Mouse (Mus musculus) kidney, postnatal 25 days (tissue): ENCODE measurements around the gene Fbxo2.
"Not testable (repeated sequence)": the region's sequence is repeated elsewhere in the genome, so short reads cannot be mapped to it uniquely, and the experiment has no call there.

Experiments
- DNase-seq, 2 experiments: peaks; one replicate each; pipeline ENCODE4 v3.0.0; 2021; ENCODE audit warnings: mixed read lengths in 2 of 2

Gene Fbxo2

DNA sequence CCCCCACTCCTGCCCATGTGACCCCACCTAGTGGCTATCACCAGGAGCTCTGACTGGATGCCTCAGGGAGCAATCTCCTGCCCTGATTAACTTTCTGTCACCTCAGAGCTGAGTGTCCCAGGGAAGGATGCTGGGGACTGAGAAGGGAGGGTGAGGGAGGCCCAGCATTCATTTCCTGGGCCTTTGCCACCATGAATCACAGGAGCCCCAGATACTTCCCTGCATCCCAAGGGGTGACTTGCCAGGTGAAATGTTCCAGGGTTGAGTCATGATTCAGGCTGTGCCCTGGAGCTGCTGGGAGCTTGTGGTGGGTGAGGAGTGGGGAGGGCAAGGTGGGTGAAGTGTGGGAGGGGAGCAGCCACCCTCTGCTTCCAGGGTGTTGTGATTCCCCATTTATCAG, 17.3 kb downstream of the Fbxo2 start:
- no peak for DNase-seq

DNA sequence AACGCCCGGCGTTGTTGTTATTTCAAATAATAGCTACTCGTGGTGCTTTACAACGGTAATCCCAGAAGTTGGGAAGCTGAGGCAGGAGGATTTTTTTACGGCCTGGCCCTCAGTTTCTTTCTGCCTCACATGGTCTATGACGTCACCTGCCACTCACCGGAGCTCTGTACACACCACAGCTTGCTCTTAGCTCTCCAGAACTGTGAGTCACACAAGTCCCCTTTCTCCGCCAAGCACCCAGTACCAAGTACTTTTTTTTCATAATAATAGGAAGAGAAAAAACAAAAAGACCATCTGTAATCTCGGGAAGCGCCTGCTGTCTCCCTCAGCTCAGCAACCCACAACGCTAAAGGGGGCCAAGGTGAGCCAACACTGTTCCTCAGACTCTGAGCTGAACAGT, 21.1 kb downstream of the Fbxo2 start:
- no peak for DNase-seq

GRCm38 (mm10) chr4:148182363-148182762, 21.9 kb downstream of the Fbxo2 start:
- no peak for DNase-seq

DNA sequence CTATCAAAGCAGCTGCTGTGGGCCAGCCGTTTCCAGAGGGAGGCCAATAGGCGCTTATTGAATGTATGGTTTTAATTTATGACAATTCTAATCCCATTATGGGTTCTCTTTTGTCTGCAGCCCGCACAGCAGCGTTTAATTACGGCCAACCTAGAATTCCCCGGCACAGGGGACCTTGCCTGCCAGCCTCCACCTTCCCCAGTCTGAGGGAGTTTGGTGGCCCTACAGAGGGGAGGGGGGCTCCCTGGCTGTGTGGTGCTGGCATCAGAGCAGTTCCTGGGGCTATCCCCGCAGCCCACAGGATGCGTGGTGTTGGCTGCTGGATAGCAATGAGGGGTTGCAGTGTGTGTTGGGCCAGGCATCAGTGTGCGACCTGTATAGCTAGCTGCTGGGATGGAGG, 24.1 kb downstream of the Fbxo2 start:
- DNase-seq, result no peak

- no peak for DNase-seq
These were observed 25.4 kb downstream of the Fbxo2 start for GRCm38 (mm10) chr4:148185819-148186218.

GRCm38 (mm10) chr4:148188767-148189166, 28.3 kb downstream of the Fbxo2 start:
- not testable (repeated sequence) for DNase-seq

- DNase-seq, result no peak
These were observed 32.4 kb downstream of the Fbxo2 start for GRCm38 (mm10) chr4:148192707-148193245.

DNA sequence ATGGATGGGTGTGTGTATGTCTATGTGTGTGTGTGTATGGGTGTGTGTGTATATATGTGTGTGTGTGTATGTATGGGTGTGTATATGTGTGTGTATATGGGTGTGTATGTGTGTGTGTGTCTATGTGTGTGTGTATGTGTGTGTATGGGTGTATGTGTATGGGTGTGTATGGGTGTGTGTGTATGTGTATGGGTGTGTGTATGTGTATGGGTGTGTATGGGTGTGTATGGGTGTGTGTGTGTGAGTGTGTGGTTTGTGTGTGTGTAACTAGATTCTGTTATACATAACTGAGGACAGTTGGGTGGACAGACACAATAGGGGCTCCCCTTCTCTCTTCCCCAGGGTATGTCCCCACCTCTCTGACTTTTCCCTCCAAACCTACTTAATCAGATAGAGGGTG, 34.0 kb downstream of the Fbxo2 start:
- DNase-seq, result no peak

DNA sequence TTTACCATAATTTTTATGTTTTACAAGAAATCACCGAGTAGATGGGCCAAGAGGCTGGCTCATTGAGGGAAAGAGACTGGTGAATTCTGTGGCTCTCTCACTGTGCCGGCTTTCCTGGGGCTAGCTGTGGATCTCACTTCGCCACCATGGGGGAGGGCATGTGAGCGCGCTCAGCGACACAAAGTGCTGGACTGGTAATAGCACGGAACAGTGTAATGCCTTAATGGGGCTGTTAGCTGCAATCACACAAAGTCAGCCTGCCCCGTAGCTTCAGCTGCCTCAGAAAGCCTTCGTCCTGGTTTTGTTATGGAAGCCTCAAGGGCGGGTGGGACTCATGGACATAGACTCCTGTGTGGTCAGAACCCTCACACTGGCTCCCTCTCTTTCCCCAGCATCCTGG, 38.3 kb downstream of the Fbxo2 start:
- DNase-seq, result no peak

DNA sequence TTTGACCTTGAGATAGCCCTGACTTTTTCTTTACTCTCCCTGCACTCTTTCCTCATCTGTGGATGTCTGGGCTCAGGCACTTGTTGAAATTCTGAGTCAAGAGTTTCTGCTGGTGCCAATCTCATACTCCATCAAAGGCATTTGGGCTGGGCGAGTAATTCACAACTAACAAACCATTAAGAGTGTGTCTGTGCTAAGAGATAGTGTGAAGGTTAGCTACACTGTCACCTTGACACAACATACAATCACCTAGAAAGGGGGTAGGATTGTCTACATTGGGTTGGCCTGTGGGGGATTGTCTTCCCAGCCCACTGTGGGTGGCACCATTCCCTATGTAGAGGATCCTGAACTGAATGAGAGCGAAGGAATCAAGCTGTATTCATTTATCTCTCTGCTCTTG, 43.1 kb downstream of the Fbxo2 start:
- no peak for DNase-seq

DNA sequence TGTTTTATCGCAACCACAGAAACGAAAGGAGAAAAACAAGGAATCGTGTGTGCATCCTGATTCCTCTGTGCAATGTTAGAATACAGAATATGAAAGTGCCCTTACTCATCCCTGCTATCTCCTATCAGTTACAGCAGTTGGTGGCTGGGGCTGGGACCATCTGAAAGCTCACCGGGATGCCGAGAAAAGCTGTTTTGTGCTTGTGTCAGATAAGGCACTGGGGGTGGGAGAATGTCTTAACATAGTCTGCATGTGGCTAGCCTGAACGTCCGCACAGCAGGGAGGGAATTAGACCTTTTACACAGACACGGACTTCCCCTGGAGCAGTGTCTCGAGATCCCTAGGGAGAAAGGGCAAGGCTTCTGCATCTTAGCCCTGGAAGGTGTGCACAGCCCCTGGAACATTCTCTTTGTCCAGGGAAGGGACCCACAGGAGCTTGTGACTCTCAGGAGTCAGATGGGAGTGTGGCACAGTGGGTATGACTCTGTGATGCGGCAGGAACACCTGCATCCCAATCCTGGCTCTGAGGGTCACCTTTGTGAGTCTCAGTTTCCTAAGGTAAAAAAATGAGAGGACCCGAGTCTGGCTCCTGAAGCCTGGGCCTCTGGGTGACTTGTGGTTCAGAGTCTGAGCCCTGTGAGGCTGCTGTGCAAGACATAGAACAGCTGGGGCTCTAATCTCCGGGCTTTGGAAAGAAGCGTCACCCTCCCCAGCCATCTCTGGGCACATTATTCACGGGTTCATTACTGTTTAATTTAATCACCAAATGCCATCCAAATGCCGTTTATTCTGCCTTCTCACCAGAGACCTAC, 43.8 kb downstream of the Fbxo2 start:
- DNase-seq, result no peak

DNA sequence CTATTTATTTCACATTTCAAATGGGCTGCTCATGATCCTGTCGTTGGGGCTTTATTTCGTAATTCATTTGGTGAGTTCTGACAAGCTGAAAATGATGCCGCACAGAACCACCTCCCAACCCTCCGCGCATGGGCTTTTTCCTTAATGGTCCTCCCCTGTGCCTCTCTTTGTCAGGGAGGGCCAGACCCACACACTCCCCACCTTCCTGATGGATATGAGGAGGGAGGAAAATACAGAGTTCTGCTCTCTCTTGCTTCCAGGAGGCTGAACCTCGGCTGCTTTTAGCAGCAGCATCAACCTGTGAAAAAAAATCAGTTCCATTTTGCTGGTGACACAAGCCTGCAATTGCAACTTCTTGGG, 44.4 kb downstream of the Fbxo2 start:
- no peak for DNase-seq

DNA sequence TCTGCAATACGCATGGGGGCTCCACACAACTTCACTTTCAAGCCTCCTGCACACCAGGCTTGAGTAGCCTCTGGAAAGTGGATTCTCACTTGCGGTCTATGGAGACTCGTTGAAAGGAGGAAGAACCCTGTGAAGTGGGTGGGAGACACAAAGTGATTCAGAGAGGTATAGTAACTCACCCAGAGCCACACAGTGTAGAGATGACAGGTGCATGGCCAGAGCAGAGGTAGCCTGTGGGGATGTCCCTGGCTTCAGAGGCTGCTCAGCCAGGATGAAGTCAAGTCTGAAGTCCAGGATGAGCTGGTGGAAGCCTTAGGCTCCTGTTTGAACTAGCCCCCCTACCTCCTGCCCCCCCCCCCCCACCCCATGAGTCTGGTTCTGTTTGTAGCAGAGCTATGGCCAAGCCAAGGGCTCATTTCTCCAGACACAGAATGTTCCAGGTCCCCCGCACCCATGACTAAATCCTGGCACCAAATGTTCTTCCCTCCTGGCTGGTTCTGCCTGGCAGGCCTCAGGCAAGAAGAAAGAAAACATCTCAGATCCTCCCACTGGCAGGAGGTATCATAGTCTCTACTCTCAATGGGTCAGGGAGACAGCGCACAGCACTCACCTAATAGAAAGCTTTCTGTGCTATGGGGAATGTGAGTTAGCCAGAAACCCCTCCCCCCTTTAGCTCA, 54.2 kb downstream of the Fbxo2 start:
- no peak for DNase-seq

DNA sequence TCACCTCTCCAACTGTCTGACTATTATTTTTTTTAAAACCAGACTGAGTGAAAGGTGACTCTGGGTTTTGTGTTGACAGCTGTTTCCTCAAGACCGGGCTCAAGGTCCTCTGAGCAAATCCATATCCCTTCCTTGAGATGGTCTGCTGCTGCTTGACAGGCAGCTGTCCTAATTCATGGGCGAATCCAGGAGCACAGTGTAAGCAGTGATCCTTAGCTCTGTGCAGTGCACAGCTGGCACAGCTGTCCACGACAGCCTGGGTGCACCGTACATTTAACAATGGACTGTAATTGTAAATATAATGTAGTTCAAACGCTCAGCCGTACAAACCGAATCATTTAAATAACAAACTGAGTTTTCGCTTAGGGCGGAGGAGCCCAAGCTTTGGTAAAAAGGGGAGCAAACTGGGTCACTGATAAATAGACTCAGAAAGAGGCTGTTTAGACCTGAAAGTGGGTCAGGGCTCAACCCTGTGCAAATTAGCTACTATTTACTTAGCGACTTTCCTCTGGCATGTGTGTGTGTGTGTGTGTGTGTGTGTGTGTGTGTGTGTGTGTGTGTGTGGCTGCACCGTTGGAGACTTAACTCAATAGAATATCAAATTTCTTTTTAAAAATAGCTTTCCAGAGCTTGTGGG, 55.0 kb downstream of the Fbxo2 start:
- no peak for DNase-seq
